Mouse (Mus musculus): ENCODE results near the gene Trpc2. TPM values are rescaled to one million over a fixed set of nuclear protein-coding genes. Genes with fewer than 3 reads are reported as not detected.

Gene Trpc2
- polyA plus RNA-seq, 1 experiment from 2014 or later = not detected

Other genes starting within 250 kb of the Trpc2 start
- gene Inppl1, start 244.9 kb upstream of the Trpc2 start, polyA plus RNA-seq (2015; fragmentation: Nextera tagmentation; extraction: Ambion mirVana) = 23.9 and 31.8 TPM in 2 replicates
- 0.67 and 0.75 TPM in 2 replicates for gene Folr2, start 225.9 kb upstream of the Trpc2 start, polyA plus RNA-seq (2015; fragmentation: Nextera tagmentation; extraction: Ambion mirVana)
- 95.4 and 106 TPM in 2 replicates for gene Anapc15, start 219.4 kb upstream of the Trpc2 start, polyA plus RNA-seq (2015; fragmentation: Nextera tagmentation; extraction: Ambion mirVana)
- gene Folr1, start 212.3 kb upstream of the Trpc2 start, polyA plus RNA-seq (2015; fragmentation: Nextera tagmentation; extraction: Ambion mirVana) = 8.6 and 20.1 TPM in 2 replicates
- gene Lamtor1, start 177.2 kb upstream of the Trpc2 start, polyA plus RNA-seq (2015; fragmentation: Nextera tagmentation; extraction: Ambion mirVana) = 152 and 158 TPM in 2 replicates
- 0.57 and 0.59 TPM in 2 replicates for gene Tomt, start 176.8 kb upstream of the Trpc2 start, polyA plus RNA-seq (2015; fragmentation: Nextera tagmentation; extraction: Ambion mirVana)
- gene Lrrc51, start 149.2 kb upstream of the Trpc2 start, polyA plus RNA-seq (2015; fragmentation: Nextera tagmentation; extraction: Ambion mirVana) = 8.0 and 11.7 TPM in 2 replicates
- gene Numa1, start 149.0 kb upstream of the Trpc2 start, polyA plus RNA-seq (2015; fragmentation: Nextera tagmentation; extraction: Ambion mirVana) = 66.2 and 71.7 TPM in 2 replicates
- 4.5 and 4.6 TPM in 2 replicates for gene Il18bp, start 64.4 kb upstream of the Trpc2 start, polyA plus RNA-seq (2015; fragmentation: Nextera tagmentation; extraction: Ambion mirVana)
- gene Rnf121, start 17.6 kb upstream of the Trpc2 start, polyA plus RNA-seq (2015; fragmentation: Nextera tagmentation; extraction: Ambion mirVana) = 30.7 TPM in 2 replicates
- gene Xndc1, start 17.6 kb upstream of the Trpc2 start, polyA plus RNA-seq (2015; fragmentation: Nextera tagmentation; extraction: Ambion mirVana) = 46.3 and 47.3 TPM in 2 replicates
- gene Xntrpc, start 17.4 kb upstream of the Trpc2 start, polyA plus RNA-seq (2015; fragmentation: Nextera tagmentation; extraction: Ambion mirVana) = 1.8 and 2.1 TPM in 2 replicates
- gene Art1, start 18.6 kb downstream of the Trpc2 start, polyA plus RNA-seq (2015; fragmentation: Nextera tagmentation; extraction: Ambion mirVana) = 0.23 and 0.53 TPM in 2 replicates
- 1.3 and 1.7 TPM in 2 replicates for gene Art5, start 26.4 kb downstream of the Trpc2 start, polyA plus RNA-seq (2015; fragmentation: Nextera tagmentation; extraction: Ambion mirVana)
- gene Chrna10, start 33.7 kb downstream of the Trpc2 start, polyA plus RNA-seq (2015; fragmentation: Nextera tagmentation; extraction: Ambion mirVana) = not detected in 2 replicates
- gene Nup98, start 127.1 kb downstream of the Trpc2 start, polyA plus RNA-seq (2015; fragmentation: Nextera tagmentation; extraction: Ambion mirVana) = 27.2 and 30.0 TPM in 2 replicates
- 50.6 and 52.4 TPM in 2 replicates for gene Pgap2, start 127.1 kb downstream of the Trpc2 start, polyA plus RNA-seq (2015; fragmentation: Nextera tagmentation; extraction: Ambion mirVana)
- gene Rhog, start 172.9 kb downstream of the Trpc2 start, polyA plus RNA-seq (2015; fragmentation: Nextera tagmentation; extraction: Ambion mirVana) = 18.4 and 20.2 TPM in 2 replicates
- 8.2 and 8.3 TPM in 2 replicates for gene Stim1, start 184.7 kb downstream of the Trpc2 start, polyA plus RNA-seq (2015; fragmentation: Nextera tagmentation; extraction: Ambion mirVana)

Measured in forebrain, embryonic 13.5 days (tissue).